Mouse (Mus musculus) layer of hippocampus, postnatal 10 days (tissue): ENCODE data around the gene Asb3. TPM values are rescaled to one million over a fixed set of nuclear protein-coding genes. Genes with fewer than 3 reads are reported as not detected.

Source experiments
- DNase-seq, 2 experiments: peaks; one replicate each; pipeline ENCODE4 v3.0.0; 2021; ENCODE audit warnings: low spot score in 2 of 2
- long read RNA-seq: library from polyadenylated mRNA; stranded (forward); transcript quantifications from one replicate; pipeline ENCODE4 v2.0.0, GENCODE M21; 2023
- total RNA-seq, 2 experiments: library from RNA; stranded (reverse); gene quantifications; 2 replicates each; pipeline ENCODE4 v1.2.3; 2021

Asb3 gene
- 10 to 100 TPM; 16.7 to 19.8 TPM for total RNA-seq
- long read RNA-seq, transcript Asb3-201 (10 exons, 3,228 nt) = major isoform, 14 of 24 reads
- long read RNA-seq, partial matches to known transcripts = 2 of 24 reads
- long read RNA-seq, other reads (novel, unspliced or antisense) = 8 of 24 reads

DNA sequence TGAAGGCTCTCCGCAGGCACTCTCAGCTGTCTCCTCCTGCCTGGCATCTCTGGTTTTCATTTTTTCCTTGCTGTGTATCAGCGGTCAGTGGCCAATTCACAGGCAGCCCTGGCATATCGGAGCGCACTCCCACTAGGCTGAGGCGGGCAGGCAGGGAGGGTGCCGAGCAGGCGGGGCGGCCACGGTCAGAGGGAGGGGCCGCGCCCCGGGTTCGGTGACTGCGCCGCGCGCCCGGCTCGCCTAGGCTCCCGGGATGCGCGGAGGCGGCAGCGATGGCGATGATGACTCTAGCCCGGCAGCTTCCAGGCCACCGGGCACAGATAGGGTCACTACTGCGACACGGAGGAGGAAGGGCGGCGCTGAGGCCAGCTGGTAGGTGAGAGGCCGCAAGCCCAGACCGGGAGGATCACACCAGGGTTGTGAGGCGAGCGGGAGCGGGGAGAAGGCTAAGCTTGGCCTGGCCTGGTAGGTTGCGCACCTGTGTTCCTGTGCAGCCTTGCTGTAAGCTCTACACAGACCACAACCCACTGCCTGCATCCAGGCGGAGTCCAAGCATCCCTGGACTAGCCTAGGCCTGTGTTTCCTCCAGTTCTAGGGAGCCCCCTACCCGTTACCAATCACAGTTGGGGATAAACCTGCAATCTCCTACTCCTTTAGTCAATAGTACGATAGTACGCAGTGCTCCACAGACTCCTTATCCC lies at the start of gene Asb3, which contains the start of gene Gpr75:
Asb3 (plus strand) TSS at position 246 of the 701 bp plus-strand sequence.
Gpr75 (plus strand) TSS at position 188 of the 701 bp plus-strand sequence.
- DNase-seq = peak; percentile 51 to 74

DNA sequence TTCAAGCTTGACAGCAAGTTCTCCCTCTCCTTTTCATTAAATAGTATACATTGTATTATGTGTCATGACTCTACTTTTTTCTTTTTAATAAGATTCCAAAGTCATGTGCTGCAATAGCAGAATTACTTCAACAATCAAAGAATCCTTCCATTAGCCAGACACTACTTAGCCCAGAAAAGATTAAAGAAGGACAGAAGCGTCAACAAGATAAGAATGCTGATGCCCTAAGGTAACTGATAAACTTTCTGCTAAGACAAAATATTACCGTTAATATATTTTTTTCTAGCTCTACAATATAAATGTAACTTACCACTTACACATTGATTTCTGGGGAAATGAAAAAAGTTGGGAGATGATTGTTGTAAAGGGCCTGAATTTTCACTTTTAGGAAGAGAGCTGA lies 46.4 kb upstream of the Asb3 start:
- DNase-seq = no peak

DNA sequence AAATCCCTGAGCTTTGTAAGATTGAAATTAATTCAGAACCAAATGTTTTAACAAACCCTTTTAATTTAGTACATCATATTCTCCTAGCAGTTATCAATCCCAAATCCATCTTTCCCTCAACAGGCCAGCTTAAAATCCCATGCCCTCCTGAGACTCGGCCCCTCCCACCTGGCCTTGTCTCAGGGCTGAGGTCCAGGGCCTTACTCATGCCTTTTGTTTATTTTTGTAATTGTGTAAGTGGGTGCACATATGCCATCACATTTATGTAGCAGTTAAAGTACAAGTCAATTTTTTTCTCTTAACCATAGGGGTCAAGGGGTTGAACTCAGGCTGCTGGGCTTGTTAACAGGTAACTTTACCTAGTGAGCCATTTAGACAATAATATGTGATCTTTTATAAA lies 40.9 kb upstream of the Asb3 start:
- no peak for DNase-seq

DNA sequence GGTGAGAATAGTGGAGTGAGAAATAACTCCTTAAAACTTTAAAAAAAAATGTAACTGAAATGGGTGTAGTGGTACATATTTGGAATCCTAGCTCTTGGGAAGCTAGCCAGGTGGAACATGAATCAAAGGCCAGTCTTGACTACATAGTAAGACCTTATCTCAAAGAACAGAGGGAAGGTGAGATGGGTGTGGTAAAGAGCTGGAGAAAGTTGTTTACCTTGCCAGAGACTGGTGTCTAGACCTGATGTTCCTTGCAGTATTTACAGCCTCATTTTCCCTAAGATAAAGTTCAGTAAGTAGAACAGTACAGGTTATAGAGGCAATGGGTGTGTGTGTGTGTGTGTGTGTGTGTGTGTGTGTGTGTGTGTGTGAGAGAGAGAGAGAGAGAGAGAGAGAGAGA lies 12.8 kb upstream of the Asb3 start:
- no peak for DNase-seq

DNA sequence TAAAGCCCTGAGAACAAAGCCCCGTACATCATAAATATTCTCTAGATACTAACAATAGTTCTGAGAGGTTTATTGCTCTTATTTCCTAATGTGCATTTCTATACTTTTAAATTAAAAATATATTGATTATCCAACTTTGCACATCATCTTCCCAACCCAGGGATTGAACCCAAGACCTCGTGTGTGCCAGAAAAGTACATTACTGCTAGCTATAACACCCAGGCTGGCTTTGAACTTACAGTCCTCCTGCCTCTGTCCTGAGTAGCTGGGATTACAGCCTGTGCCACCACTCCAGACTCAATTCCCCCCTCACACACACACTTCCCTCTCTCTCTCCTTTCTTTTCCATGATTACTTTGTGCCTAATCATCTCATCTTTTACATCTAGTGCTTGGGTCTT lies 2.9 kb downstream of the Asb3 start:
- no peak for DNase-seq

DNA sequence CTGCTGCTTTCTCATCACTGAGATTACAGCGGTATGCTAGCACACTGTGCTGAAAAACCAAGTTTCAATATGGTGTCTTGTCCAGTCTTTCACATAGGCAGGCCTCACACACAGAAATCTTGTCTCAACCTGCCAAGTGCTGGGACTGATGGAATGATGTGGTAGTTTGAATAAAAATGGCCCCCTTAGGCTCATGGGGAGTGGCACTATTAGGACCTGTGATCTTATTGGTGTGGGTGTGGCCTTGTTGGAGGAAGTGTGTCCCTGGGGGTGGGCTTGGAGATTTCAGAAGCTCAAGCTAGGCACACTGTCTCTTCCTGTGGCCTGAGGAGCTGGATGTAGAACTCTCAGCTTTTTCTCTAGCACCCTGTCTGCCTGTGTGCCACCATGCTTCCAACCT lies 11.0 kb downstream of the Asb3 start:
- no peak for DNase-seq

DNA sequence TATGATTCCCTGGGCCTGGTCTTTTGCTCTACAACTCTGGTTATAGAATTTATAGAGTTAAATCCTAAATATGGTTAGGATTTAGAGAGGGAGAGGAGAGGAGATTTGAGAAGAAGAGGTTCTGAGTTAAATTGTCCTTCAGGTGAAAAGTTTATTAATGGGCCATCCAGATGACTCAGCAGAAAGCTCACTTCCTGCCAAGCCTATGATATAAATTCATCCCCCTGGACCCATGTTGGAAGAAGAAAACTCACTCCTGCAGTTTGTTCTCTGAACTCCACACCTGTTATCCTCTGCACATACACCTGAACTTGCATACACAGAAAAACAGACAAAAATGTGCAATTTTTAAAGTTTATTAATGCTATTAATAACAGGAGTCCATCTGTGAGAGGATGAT lies 14.1 kb downstream of the Asb3 start:
- DNase-seq = no peak

DNA sequence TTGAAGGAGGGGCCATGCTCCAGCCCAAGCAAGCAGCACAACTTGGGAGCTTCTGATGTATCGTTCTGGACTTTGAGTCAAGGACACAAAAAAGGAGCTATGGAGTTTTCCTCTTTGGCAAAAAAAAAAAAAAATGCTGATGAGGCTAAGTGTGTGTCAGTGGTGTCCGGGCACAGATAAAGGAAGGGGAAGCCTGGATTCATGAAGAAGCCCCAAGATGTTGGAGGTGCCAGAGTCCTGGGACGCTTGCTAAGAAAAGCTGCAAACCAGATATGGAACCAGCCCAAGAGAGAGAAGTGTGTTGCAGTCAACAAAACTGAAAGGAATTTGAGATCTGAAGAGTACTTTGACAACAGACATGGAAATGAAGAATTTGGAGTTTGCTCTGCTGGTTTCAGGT lies 27.1 kb downstream of the Asb3 start:
- DNase-seq = no peak

DNA sequence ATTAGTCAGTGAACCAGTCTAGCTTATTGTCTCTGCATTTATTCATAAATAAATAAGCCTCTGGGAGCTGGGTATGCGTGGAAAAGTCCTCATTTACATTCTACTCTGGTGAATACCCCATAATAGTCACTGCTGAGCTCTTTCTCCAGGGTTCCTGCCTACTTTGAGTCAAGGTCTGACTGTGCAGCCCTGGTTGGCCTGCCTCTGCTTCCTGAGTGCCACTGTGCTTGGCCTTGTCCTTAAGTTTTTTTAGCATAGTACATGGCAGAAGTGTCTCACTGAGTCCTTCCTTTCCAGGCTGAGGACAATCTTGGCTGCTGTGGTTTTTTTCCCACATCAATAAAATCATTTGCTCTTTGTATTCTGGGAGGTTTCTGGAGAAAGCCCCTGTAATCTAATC lies 35.4 kb downstream of the Asb3 start:
- no peak for DNase-seq

DNA sequence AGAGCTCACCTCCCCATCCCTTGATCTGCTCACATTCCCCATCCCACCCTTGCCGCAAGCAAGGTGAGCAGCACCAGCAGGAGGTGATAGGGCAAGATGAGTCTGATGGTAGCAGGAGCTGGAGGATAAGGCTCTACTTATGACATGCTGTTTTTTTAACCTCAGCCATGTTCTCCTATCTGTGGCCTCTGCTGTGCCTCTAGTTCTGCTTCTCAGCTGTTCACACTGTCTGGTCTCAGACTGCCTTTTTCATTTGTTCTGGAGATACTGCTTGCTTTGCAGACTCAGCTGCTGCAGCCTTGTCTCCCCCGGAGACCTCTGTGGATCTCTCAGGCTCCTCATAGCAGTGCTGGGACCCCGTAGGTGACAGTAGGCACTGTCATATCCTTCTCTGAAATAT lies 38.1 kb downstream of the Asb3 start:
- DNase-seq = no peak

DNA sequence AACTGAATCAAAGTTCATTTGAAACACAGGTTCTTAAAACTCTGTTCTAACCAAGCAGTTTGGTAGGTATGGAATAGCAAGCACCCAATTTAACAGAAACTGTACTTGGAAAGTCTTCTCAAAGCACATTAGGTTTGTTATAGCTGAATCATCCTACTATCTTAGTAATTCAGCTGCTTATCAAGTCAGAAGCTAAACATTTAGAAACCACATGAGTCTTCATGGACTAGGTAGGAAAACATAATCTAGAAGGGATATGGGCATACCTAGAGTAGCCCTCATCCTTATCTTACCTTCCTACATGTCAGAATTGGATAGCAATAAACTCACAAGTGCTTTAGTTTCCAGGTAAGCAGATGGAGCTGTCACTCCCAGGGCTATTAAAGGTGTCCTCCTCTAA lies 42.9 kb downstream of the Asb3 start:
- DNase-seq = no peak

DNA sequence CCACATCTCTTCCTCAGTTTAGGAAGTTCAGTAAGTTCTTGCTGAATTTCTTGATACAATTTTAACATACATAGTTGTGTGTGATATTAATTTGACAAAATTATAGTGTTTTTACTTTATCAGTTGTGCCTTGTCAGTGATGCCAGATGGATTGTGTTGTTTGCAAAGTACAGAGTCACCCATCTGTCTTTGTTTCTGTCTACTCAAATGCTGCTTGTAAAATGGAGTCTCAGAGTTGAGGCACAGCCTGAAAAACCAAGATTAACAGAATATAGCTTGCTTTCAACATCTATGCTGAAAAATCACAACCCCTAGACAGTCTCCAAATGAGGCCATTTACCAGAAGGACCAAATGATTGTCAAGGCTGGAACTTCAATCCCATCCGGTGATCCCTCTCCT lies 43.3 kb downstream of the Asb3 start:
- DNase-seq = no peak

DNA sequence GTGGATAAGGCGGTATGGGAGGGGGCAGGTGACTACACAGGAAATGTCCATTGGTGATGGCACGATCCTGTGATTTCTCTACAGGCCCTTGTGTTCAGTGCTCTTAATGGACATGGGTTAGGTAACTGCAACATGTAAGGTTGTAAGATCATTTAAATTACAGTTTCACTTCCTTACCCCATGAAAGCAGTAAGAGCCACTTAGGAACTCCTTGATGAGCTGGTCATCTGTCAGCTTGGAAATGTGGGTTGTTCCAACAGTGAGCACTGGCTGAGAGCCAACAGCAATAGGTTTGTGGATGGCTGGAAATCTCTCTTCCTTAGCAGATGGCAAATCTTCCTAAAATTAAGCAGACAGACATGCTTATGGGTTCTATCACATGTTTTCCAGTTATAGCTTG lies 58.3 kb downstream of the Asb3 start:
- DNase-seq = no peak

DNA sequence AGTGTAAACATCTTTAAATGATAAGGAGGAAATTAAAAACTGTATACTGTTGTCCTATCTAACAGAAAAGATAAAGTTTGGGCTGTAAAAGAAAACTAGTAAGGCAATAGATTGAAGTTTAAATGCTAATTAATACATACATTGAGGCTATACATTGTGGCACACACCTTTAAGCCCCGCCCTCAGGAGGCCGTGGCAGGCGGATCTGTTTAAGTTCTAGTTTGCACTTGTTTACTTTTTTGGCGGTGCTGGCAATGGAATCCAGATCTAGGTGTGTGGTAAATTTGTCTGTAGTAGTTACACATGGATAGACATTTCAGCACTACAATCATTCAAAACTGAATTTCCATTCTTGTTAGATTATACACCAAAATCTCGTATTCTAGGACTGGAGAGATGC lies 67.6 kb downstream of the Asb3 start:
- DNase-seq = no peak

DNA sequence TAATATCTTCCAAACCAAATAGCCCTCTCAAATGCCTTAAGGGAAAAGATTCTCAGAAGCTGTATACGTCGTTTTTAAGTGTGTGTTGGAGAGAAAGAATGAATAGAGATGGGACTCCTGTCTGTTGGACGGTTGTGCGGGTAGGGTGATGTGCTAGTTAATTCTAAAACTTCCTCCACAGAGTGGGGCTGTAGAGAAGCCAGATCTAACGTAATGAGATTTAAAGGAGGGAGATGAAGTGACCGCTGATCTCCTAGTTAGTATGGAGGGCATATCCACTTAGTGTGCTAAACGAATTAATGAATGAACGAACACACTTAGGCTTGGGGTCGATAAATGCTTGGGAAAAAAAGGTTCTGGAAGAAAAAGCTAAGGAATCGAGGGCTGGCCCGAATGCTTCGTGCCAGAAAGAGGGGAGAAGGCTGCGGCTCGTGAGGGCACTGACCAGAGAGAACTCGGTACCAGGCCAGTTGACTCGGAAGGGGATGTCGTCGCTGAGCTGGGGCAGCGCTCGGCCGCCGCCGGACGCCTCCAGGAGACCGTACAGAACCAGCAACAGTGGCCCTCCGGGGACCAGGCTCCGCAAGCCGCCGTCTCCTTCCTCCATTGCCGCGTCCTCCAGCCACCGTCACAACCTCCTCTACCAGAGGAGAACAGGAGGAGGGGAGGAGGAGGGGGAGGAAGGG lies 68.4 kb downstream of the Asb3 start:
- DNase-seq = peak; percentile 46 to 51

DNA sequence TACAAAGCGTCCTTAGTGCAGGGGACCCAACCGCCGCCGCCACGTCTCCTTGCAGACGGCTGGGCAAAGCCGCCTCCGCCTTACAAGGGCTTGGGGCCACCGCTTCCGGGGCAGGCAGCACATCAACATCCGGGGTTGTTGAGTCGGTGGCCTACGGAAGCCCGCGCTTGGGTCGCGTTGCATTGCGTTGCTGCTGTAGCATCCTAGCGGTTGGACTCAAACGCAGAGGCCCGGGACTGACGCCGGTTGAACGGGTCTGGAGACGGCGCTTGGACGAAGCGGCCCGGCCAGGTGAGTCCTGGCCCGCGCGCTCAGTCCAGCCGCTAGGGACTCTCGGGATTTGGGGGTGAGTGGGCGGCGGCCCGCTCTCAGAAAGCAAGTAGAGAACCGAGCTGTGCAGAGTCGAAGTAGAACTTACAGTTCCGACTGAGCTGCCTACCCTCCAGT lies 69.1 kb downstream of the Asb3 start, which contains the start of gene Erlec1:
Erlec1 (minus strand) TSS at position 57 of the 447 bp plus-strand sequence.
- peak; percentile 85 to 88 for DNase-seq

DNA sequence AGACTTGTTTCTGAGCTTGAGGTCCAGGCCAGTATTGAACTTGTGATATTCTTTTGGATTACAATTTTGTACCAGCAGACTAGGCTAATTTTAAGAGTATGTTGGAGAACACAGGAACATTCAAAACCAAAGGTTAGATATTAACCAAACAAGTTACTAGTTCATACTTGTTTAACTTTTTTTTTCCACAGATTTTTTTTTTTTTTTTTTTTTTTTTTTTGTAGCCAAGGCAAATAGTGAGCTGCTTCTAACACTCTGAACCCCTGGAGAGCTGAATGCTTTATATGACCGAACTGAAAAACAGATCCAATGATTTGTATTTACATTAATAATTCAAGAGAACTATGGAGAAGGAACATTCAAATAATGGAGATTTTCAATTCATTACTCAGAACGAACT lies 100.0 kb downstream of the Asb3 start:
- DNase-seq = no peak

DNA sequence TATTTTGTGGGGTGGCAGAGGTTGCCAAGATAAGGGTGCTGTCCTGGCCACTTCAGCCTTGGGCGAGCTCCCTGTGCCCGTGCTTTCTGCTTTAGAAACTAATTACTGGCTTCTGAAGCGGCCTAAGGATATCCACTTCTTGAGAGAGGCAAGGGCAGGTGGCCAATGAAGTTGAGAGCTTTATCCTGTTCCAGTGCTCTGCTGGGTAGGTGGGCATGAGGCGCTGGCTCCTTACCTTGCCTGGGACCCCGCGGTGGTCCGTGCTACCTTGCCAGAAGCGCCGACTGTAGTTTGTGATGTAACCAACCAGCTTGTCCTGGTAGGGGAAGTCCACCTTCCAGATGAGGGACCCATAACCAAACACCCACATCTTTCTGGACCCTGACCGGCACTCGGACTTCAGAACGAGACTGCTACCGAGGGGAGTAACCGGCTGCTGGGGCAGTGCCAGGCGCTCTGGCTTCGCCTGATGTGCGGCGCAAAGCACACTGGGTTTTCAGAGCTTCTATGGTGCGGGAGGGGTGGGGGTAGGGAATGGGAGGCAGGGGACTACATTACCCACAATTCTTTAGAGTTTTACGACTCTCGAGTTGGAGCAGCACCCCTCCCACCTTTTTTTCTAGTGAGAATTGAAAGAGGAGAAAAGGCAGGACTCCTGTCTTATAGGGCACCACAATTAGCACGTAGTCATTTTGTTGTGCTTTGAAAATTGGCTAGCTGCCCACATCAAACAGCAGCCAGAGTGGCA lies 100.8 kb downstream of the Asb3 start, which contains the start of gene Chac2:
Chac2 (minus strand) TSS at position 474 of the 748 bp plus-strand sequence.
- peak; percentile 85 to 89 for DNase-seq

DNA sequence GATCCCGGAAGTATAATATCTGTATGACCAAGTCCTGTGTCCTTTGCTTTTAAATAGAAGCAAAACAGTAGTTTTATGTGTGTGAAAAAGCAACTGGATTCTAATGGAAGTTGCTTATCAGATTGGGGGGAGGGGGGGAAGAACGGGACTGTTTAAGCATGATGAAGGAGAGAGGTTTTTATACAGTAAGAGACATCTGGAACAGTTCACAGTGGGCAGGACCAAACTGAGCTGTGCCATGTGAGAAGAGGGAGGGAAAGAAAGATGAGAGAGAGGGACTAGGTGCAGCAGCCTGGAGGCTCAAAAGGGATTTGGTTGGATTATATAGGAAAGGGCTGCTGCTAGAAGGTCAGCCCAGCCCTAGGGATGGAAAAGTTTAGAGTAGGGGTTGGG lies 101.4 kb downstream of the Asb3 start:
- no peak for DNase-seq

DNA sequence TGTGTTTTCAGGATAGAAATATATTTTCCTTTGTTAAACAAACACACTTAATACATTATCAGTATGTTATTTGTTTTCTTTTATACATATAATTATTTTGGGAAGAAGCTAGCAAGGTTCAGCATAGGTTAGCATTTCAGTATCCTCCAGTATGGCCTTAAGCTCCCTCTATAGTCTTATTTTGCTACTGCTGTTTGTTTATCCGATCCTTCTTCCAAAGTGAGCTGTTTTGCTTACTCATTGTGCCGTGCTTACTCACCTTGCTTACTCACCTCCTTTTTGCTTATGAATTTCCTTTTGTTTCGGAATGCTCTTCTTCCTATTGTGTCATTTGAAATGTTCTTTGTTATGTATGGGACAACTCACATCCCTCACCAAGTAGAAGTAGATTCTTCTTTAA lies 111.5 kb downstream of the Asb3 start:
- DNase-seq = no peak

DNA sequence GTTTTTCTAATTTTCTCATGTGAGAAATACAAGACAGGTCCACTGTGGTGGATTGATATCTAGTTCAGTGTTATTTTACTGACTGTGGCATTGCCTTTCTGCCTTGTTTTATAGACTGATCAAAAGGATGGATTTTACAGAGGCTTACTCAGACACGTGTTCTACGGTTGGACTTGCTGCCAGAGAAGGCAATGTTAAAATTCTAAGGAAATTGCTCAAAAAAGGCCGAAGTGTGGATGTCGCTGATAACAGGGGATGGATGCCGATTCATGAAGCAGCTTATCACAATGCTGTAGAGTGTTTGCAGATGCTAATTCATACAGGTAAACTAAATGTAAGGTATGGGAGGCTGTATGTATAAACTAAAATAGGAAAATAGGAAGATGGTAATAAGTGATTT lies 113.0 kb downstream of the Asb3 start:
- no peak for DNase-seq

DNA sequence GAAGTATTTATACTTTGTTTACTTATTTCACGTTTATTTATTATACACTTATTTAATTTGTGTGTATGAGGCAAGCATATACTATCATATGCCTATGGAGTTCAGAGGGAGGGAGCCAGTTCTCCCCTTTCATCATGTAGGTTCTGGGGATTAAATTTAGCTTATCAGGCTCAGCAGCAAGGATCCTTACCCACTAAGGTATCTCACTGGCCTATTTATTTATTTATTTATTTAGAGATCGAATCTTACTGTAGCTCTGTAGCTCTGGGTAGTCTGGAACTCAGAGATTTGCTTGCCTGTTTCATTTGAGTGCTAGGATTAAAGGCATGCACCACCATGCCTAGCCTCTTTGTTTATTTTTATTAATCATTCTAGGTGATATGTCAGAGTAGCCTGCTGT lies 113.5 kb downstream of the Asb3 start:
- no peak for DNase-seq
